Mouse (Mus musculus) gastrocnemius, adult 8-10 months (tissue): ENCODE measurements at regions not wholly inside any gene's neighbourhood (a gene's known extent, or its start where the extent isn't known, plus 50 kb on each side); places are given as distances from the start of the nearest gene placed in this dataset.

Experiments
- DNase-seq, 2 experiments: peaks; one replicate each; pipeline ENCODE4 v3.0.0; 2022; ENCODE audit warnings: low spot score in 2 of 2

DNA sequence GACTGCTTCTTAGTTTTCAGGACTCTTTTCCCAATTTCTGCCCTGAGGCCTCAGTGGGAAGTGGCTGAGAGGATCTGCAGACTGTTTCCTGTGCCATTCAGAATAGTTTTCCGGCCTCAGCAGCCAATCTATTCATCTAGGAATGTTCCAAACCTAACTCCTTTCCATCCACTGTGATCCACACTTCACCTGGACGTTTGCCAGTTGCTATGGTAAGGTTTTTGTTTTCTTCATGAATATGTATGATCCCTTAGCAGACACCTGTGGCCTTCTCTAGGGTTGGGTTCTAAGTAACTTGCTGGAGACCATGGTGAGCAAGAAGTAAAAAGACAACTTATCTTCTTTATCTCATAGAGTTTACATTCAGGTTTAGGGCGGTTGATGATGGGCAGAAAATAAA is 744.6 kb downstream of the Inhba start:
- no peak for DNase-seq

DNA sequence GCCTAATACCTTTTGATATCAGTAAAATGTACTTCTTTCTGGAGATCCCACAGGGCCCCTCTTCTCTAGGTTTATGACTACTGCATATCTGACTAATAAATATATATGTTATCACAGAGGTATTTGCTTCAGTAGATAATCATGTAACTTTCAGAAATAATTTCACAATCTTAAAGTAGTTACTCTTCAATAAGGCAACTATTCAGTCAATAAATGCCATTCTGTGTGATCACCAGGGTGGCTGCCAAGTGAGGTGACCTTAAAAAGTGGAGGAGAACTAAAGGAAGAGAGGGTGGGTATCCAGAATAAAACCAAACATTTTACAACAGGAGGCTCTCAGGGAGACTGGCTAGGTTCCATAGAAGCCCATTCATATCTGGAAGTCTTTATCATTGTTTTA is 748.4 kb downstream of the Inhba start:
- no peak for DNase-seq

GRCm38 (mm10) chr13:16761415-16761814 is 749.8 kb downstream of the Inhba start:
- peak in 1 of 2 experiments; percentile 4 for DNase-seq

GRCm38 (mm10) chr13:16762326-16762725 is 750.7 kb downstream of the Inhba start:
- DNase-seq: no peak

DNA sequence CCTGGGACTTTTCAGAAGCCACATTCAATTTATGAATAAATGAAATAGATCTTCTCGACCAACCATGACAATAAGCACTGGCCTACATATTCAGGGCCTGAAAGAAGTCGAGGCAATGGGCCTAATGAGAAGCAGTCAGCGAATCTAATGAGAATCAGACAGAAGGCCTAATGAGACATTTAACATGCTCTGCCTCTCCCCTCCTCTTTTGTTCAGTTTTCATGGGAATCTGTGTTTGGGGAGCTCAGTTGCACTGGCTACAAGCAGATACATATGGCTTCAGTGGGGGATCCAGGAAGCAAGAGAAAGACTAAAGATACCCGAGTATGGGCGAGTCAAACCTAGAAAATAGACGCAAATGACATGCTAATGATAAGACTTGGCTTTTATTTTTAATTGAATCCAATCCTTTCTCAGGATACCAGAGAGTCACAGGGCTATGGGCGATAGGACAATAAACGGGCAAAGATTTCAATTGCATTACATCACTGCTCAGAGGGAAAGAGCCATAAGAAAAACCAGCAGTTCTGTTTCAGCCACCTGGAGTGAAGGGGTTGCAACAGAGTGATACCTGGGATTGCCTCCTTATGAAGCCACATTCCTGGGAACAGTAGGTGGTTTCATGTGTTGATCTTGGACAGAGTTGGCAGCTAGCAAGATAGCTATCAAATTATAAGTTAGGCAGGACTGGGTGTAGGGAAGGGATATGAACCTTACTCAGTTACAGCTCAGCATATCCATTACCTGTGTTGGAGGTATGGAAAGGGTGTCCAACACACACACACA is 751.3 kb downstream of the Inhba start:
- DNase-seq: no peak

- DNase-seq: no peak
Observed at GRCm38 (mm10) chr13:16763746-16764145, 752.1 kb downstream of the Inhba start.

DNA sequence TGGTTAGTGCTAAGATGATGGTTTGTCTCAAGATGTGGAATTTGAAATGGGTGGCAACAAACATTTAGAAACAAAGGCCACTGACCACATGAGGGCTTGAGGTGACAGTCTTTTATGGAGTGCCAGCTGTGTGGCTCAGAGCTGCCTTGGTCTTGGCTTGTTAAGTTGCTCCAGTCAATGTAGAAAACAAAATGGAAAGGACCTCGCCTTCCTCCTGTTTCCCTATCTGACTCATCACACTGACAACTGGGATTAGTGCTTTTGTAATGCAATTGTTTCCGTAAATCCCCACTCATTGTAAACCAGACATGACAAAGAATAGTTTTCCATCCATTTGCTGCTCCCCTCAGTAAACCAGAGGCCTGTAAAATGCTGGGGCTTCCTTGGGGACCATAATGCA is 757.8 kb downstream of the Inhba start:
- no peak for DNase-seq

GRCm38 (mm10) chr13:16769848-16770422 is 758.3 kb downstream of the Inhba start:
- no peak for DNase-seq

DNA sequence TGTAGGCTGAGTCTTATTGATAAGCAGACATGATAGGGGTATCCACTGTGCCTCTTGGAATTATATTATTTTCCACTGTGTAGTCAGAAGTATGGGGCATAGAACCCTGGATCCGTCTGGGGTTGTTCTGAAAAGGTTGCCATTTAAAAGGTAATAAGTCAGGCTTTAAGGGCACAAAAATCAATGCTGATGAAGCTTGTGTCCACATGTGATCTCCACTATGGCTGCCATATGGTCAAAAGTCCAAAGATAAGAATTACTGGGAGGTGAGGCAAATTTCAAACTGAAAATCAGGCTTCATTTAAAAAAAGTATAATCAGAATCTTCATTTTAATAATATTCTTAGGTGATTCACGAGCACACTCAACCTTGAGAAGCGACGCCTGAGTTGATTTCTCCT is 760.2 kb downstream of the Inhba start:
- DNase-seq: no peak

- DNase-seq: no peak
Observed at GRCm38 (mm10) chr13:16805560-16805959, 793.9 kb downstream of the Inhba start.
